Mouse (Mus musculus): ENCODE measurements around the gene Ethe1. TPM values are rescaled to one million over a fixed set of nuclear protein-coding genes. Genes with fewer than 3 reads are reported as not detected.

The Ethe1 gene
- 25.1 and 25.6 TPM in 2 replicates for polyA plus RNA-seq (2016; fragmentation: Nextera tagmentation; extraction: Ambion mirVana)

- Histone ChIP-seq H3K4me3 (replicated peaks) (peak within 1 kb of the TSS; percentile 55), H3K36me3 (no peaks in the 10 kb centered on the region), H3K9ac (replicated peaks) (peak within 1 kb of the TSS; percentile 71), H3K27ac (no peak within 1 kb of the TSS), H3K9me3 (peaks cover 16% of the 10 kb centered on the region), H3K4me2 (peak within 1 kb of the TSS; percentile 74), H3K27me3 (peaks cover 37% of the 10 kb centered on the region), H3K4me1 (replicated peaks) (peaks cover 10% of the 10 kb centered on the region)
- ATAC-seq (ENCODE audit: insufficient number of reproducible peaks, insufficient read depth, low FRiP score, low TSS enrichment, low read depth), result peak; percentile 44
- 7% methylated on average over 30 of the region's 30 CpGs for WGBS
These were observed at the start of gene Ethe1, which contains the start of gene Zfp575 for GRCm38 (mm10) chr7:24587330-24588105. TSS of gene Ethe1 (plus strand) at chr7:24587543. TSS of gene Zfp575 (minus strand) at chr7:24587641.

- Histone ChIP-seq H3K27me3 (peaks cover 19% of the 10 kb centered on the region), H3K9me3 (no peaks in the 10 kb centered on the region), H3K4me1 (replicated peaks) (peaks cover 19% of the 10 kb centered on the region), H3K4me2 (no peak overlapping the region), H3K9ac (replicated peaks) (no peak overlapping the region), H3K36me3 (peaks cover 35% of the 10 kb centered on the region), H3K27ac (no peak overlapping the region), H3K4me3 (replicated peaks) (no peak overlapping the region)
- WGBS, result 83% methylated on average over 5 of the region's 5 CpGs
- ATAC-seq (ENCODE audit: insufficient number of reproducible peaks, insufficient read depth, low FRiP score, low TSS enrichment, low read depth), result no peak
These were observed 49.8 kb upstream of the Ethe1 start for GRCm38 (mm10) chr7:24537591-24537990.

- H3K9ac ChIP-seq (replicated peaks), result no peak overlapping the region
- peaks cover 15% of the 10 kb centered on the region for H3K27me3 ChIP-seq
- H3K4me2 ChIP-seq, result no peak overlapping the region
- 44% methylated on average over 5 of the region's 5 CpGs for WGBS
- peaks cover 18% of the 10 kb centered on the region for H3K4me1 ChIP-seq (replicated peaks)
- no peak overlapping the region for H3K27ac ChIP-seq
- no peaks in the 10 kb centered on the region for H3K9me3 ChIP-seq
- H3K4me3 ChIP-seq (replicated peaks), result no peak overlapping the region
- H3K36me3 ChIP-seq, result peaks cover 33% of the 10 kb centered on the region
- no peak for ATAC-seq (ENCODE audit: insufficient number of reproducible peaks, insufficient read depth, low FRiP score, low TSS enrichment, low read depth)
These were observed 49.2 kb upstream of the Ethe1 start for GRCm38 (mm10) chr7:24538154-24538553.

- Histone ChIP-seq H3K4me2 (no peak overlapping the region), H3K27ac (no peak overlapping the region), H3K27me3 (peaks cover 10% of the 10 kb centered on the region), H3K4me1 (replicated peaks) (peaks cover 12% of the 10 kb centered on the region), H3K9ac (replicated peaks) (no peak overlapping the region), H3K36me3 (peaks cover 28% of the 10 kb centered on the region), H3K4me3 (replicated peaks) (no peak overlapping the region), H3K9me3 (no peaks in the 10 kb centered on the region)
- WGBS, result 74% methylated on average over 5 of the region's 5 CpGs
- ATAC-seq (ENCODE audit: insufficient number of reproducible peaks, insufficient read depth, low FRiP score, low TSS enrichment, low read depth), result no peak
These were observed 48.6 kb upstream of the Ethe1 start for GRCm38 (mm10) chr7:24538701-24539100.

GRCm38 (mm10) chr7:24539686-24540085 lies 47.7 kb upstream of the Ethe1 start:
- H3K27ac ChIP-seq, result no peak overlapping the region
- H3K4me2 ChIP-seq, result no peak overlapping the region
- no peak for ATAC-seq (ENCODE audit: insufficient number of reproducible peaks, insufficient read depth, low FRiP score, low TSS enrichment, low read depth)
- H3K9me3 ChIP-seq, result 0 out of 2 replicates have a peak, but pooled peaks cover 5% of the 10 kb centered on the region
- peaks cover 2% of the 10 kb centered on the region; the same call in 1 of the 2 replicates for H3K27me3 ChIP-seq
- whole genome bisulfite sequencing, result 92% methylated on average over 4 of the region's 4 CpGs
- no peak overlapping the region for H3K4me3 ChIP-seq (replicated peaks)
- 0 out of 2 replicates have a peak, but pooled peaks cover 6% of the 10 kb centered on the region for H3K4me1 ChIP-seq (replicated peaks)
- H3K9ac ChIP-seq (replicated peaks), result no peak overlapping the region
- H3K36me3 ChIP-seq, result peaks cover 19% of the 10 kb centered on the region

GRCm38 (mm10) chr7:24544506-24544905 lies 42.8 kb upstream of the Ethe1 start:
- Histone ChIP-seq H3K4me1 (replicated peaks) (peaks cover 23% of the 10 kb centered on the region), H3K4me2 (no peak overlapping the region), H3K9ac (replicated peaks) (no peak overlapping the region), H3K4me3 (replicated peaks) (no peak overlapping the region), H3K9me3 (0 out of 2 replicates have a peak, but pooled peaks cover 7% of the 10 kb centered on the region), H3K27me3 (no peaks in the 10 kb centered on the region), H3K36me3 (peaks cover 15% of the 10 kb centered on the region), H3K27ac (no peak overlapping the region)
- 84% methylated on average over 2 of the region's 2 CpGs for WGBS
- no peak for ATAC-seq (ENCODE audit: insufficient number of reproducible peaks, insufficient read depth, low FRiP score, low TSS enrichment, low read depth)

- Histone ChIP-seq H3K36me3 (peaks cover 31% of the 10 kb centered on the region), H3K4me2 (peak within 1 kb of the TSS; percentile 78), H3K9ac (replicated peaks) (peak within 1 kb of the TSS; percentile 83), H3K4me1 (replicated peaks) (peaks cover 23% of the 10 kb centered on the region), H3K27ac (peak within 1 kb of the TSS; percentile 80), H3K4me3 (replicated peaks) (peak within 1 kb of the TSS; percentile 76), H3K9me3 (0 out of 2 replicates have a peak, but pooled peaks cover 7% of the 10 kb centered on the region), H3K27me3 (no peaks in the 10 kb centered on the region)
- no peak; the same call in 1 of the 2 replicates for ATAC-seq (ENCODE audit: insufficient number of reproducible peaks, insufficient read depth, low FRiP score, low TSS enrichment, low read depth)
- 26% methylated on average over 13 of the region's 13 CpGs for WGBS
These were observed 41.2 kb upstream of the Ethe1 start, which contains the start of the genes Pinlyp and Xrcc1 for GRCm38 (mm10) chr7:24546068-24546614. TSS of gene Pinlyp (minus strand) at chr7:24546118. TSS of gene Xrcc1 (plus strand) at chr7:24546289.

- Histone ChIP-seq H3K4me1 (replicated peaks) (peaks cover 19% of the 10 kb centered on the region), H3K9ac (replicated peaks) (peak overlapping the region; percentile 83), H3K9me3 (0 out of 2 replicates have a peak, but pooled peaks cover 7% of the 10 kb centered on the region), H3K4me2 (peak overlapping the region; percentile 78), H3K36me3 (peaks cover 36% of the 10 kb centered on the region), H3K27ac (peak overlapping the region; percentile 80), H3K27me3 (no peaks in the 10 kb centered on the region), H3K4me3 (replicated peaks) (peak overlapping the region; percentile 76)
- peak; percentile 97 for ATAC-seq (ENCODE audit: insufficient number of reproducible peaks, insufficient read depth, low FRiP score, low TSS enrichment, low read depth)
- WGBS, result under 1% methylated on average over 57 of the region's 57 CpGs
These were observed 40.5 kb upstream of the Ethe1 start for GRCm38 (mm10) chr7:24546634-24547389.

GRCm38 (mm10) chr7:24547534-24548036 lies 39.8 kb upstream of the Ethe1 start:
- H3K4me2 ChIP-seq, result peak overlapping the region; percentile 78
- 0 out of 2 replicates have a peak, but pooled peaks cover 7% of the 10 kb centered on the region for H3K9me3 ChIP-seq
- H3K27me3 ChIP-seq, result no peaks in the 10 kb centered on the region
- peak overlapping the region; percentile 80; the same call in 1 of the 2 replicates for H3K27ac ChIP-seq
- ATAC-seq (ENCODE audit: insufficient number of reproducible peaks, insufficient read depth, low FRiP score, low TSS enrichment, low read depth), result no peak
- peak overlapping the region; percentile 76 for H3K4me3 ChIP-seq (replicated peaks)
- WGBS, result 35% methylated on average over 13 of the region's 13 CpGs
- peaks cover 44% of the 10 kb centered on the region for H3K36me3 ChIP-seq
- peak overlapping the region; percentile 83 for H3K9ac ChIP-seq (replicated peaks)
- peaks cover 18% of the 10 kb centered on the region for H3K4me1 ChIP-seq (replicated peaks)

- H3K9ac ChIP-seq (replicated peaks), result no peak overlapping the region
These were observed 35.2 kb upstream of the Ethe1 start for GRCm38 (mm10) chr7:24551985-24552759.

More at GRCm38 (mm10) chr7:24551985-24552759, 35.2 kb upstream of the Ethe1 start:
- H3K4me3 ChIP-seq (replicated peaks), result no peak overlapping the region
- peaks cover 10% of the 10 kb centered on the region for H3K4me1 ChIP-seq (replicated peaks)
- no peak overlapping the region for H3K27ac ChIP-seq
- H3K9me3 ChIP-seq, result no peaks in the 10 kb centered on the region
- no peaks in the 10 kb centered on the region for H3K27me3 ChIP-seq
- ATAC-seq (ENCODE audit: insufficient number of reproducible peaks, insufficient read depth, low FRiP score, low TSS enrichment, low read depth), result no peak
- H3K36me3 ChIP-seq, result peaks cover 84% of the 10 kb centered on the region
- H3K4me2 ChIP-seq, result no peak overlapping the region
- 88% methylated on average over 12 of the region's 12 CpGs for WGBS

Measured in limb, embryonic 12.5 days (tissue).